Mouse (Mus musculus): ENCODE measurements around the gene Cpne7.

Cpne7 gene

DNA sequence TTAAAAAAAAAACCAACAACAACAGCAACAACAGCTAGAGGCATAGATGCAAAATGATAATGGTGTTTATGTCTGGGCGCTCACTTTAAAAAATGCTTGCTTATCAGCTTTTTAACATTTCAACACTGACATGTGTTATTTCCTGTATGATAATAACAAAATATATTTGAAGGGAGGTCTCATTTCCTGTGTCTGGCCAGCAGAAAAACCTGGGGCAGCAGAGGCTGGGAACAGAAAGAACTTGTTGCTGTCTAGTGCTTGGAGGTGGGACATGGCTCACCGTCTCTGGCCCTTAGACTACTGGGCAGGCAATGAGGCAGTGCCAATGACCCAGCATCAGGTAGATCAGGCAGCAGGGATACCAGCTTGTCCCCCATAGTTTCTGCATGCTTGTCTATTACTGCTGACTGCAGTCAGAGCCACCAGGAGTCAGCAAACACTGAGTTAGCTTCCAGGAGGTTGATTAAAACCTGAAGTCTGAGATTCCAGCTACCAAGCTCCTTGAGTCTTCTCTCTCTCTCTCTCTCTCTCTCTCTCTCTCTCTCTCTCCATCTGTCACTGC, 3.2 kb upstream of the Cpne7 start:
- DNase-seq (ENCODE audit: low read depth, low spot score), result no peak

GRCm38 (mm10) chr8:123114644-123115043, 2.5 kb upstream of the Cpne7 start:
- DNase-seq (ENCODE audit: low read depth, low spot score), result no peak

DNA sequence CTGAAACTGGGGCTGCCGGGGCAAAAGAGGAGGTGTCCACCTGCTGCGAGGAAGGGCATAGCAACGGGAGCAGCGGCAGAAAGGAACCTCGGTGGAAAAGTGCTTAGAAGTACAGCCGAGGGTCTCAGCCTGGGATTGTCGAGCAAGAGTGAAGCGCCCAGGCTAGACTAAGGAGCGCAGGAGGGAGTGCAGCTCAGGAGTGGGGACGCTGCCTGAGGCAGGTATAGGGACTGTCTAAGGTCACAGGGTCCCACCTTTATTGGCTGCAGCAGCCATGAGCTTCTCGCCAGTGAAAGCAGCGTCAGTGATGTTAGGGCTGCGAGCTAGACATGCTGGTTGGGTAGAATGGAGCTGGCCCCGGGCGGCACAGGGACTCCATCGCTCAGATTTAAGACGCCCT, 570 bp downstream of the Cpne7 start:
- no peak for DNase-seq (ENCODE audit: low read depth, low spot score)

- peak; percentile 68 for DNase-seq (ENCODE audit: low read depth, low spot score)
Measured at GRCm38 (mm10) chr8:123122059-123122458, 4.9 kb downstream of the Cpne7 start.

- peak; percentile 66 for DNase-seq (ENCODE audit: low read depth, low spot score)
Measured at GRCm38 (mm10) chr8:123122670-123123069, 5.5 kb downstream of the Cpne7 start.

DNA sequence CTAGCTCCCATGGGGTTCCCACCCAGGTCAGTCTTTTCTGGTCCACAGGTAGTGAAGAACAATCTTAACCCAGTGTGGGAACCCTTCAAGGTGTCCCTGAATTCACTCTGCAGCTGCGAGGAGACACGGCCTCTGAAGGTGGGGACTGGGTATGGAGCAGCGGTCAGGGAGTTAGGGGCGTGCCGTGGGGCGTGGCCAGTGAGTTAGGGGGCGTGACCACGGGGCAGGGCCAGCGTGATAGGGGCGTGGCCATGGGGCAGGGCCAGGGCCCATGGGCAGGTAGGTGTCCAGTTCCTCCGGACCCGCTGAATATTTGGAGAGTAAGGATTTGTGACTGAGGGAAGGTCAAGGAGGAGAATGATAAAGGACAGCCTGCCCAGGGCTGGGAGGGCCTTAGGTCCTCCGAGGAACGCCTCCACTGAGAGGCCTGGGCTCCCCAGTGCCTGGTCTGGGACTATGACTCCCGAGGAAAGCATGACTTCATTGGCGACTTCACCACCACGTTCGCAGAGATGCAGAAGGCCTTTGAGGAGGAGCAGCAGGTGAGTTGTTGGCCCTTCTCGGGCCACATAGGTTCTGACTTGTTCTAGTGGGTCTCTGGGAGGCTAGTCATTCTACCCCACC, 9.1 kb downstream of the Cpne7 start:
- no peak for DNase-seq (ENCODE audit: low read depth, low spot score)

GRCm38 (mm10) chr8:123131041-123131440, 13.9 kb downstream of the Cpne7 start:
- DNase-seq (ENCODE audit: low read depth, low spot score), result no peak

DNA sequence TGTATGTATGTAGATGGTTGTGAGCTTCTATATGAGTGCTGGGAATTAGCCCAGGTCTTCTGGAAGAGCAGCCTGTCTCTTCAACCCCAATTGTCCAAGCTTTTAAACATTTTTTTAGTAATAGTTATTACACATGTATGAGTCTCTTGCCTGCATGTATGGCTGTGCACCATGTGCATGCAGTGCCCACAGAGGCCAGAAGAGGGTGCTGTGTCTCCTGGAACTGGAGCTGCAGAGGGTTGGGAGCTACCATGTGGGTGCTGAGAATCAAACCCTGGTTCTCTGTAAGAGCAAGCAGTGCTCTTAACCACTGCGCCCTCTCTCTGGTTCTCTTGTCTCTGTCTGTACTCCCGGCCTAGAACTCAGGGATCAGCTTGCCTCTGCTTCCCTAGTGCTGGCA, 15.8 kb downstream of the Cpne7 start:
- no peak for DNase-seq (ENCODE audit: low read depth, low spot score)

DNA sequence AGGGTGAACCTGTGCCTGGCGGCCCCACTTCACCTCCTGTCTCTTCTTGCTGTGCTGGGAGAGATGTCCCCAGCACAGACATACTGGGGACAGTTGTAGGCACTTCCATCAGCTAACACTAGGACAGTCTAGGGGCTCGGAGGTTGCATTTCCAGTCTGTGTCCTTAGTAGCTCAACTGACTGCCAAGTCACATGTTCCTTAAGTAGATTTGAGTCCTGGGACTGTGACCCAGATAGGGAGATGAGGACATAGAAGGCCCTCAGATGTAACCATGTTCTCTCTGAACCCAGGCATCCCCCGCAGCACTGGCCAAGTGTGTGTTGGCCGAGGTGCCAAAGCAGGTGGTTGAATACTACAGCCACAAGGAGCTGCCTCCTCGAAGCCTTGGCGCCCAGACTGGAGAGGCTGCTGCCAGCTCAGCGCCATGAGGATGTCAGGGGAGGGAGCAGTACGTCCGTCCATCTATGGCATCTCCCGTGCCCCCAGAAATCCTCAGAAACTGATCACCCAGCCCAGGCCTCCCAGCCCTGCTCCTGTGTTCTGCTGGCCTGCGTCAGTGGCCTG, 17.1 kb downstream of the Cpne7 start:
- DNase-seq (ENCODE audit: low read depth, low spot score), result no peak

- DNase-seq (ENCODE audit: low read depth, low spot score), result peak; percentile 70
Measured at GRCm38 (mm10) chr8:123135406-123135805, 18.2 kb downstream of the Cpne7 start.

DNA sequence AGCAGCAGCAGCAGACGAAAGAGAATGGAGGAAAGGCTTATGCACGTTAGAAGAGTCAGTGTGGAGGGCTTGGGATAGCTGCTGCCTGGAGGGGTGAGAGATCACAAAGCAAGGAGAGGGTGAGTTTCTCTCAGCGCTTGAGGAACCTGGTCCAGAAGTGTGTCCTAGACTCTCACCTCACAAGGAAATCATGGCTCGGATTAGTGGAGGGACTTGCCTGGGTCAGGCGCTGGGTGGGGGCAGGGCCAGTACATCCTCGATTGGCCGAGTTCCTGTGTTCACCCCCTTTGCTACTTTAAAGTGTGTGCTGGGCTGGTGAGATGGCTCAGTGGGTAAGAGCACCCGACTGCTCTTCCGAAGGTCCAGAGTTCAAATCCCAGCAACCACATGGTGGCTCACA, 18.6 kb downstream of the Cpne7 start:
- no peak for DNase-seq (ENCODE audit: low read depth, low spot score)

DNA sequence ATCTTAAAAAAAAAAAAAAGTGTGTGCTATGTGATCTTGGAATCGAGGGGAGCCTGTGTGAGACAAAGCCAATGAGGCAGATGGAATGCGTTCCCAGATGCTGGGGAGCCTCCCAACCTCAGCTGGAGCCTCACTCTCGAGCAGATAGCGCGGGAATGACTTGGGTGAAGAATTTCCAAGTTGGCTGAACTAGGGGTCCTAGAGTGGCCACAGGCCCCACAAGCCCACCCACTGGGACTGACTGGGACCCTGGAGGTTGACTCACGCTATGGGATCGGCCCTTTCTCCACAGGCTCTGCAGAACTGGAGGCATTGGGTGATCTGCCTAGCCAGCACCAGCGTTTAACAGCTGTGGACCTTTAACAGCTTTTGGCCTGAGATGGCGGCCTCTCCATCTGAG, 19.1 kb downstream of the Cpne7 start:
- no peak for DNase-seq (ENCODE audit: low read depth, low spot score)

GRCm38 (mm10) chr8:123137645-123138077, 20.5 kb downstream of the Cpne7 start:
- peak; percentile 94 for DNase-seq (ENCODE audit: low read depth, low spot score)

DNA sequence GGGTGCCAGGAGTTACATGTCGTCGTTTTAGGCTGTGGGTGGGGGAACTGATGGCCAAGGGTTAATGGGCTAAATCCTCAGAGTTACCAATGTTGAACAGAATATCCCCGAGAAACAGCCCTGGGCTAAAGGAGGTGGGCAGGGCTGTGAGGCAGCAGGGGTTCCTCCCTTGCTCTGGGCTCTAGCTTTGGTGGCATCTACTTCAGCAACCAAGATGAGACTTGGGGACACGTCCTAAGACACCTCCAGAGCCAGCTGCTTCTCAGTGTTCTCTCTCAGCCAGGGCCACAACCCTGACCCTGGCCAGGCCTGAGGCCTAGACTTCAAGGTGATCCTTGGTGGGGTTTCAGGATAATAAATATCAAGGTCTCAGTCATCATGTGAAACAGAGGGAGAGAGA, 21.6 kb downstream of the Cpne7 start:
- no peak for DNase-seq (ENCODE audit: low read depth, low spot score)

GRCm38 (mm10) chr8:123141741-123142462, 24.7 kb downstream of the Cpne7 start:
- DNase-seq (ENCODE audit: low read depth, low spot score), result peak; percentile 91

GRCm38 (mm10) chr8:123145279-123145678, 28.1 kb downstream of the Cpne7 start:
- peak; percentile 23 for DNase-seq (ENCODE audit: low read depth, low spot score)

DNA sequence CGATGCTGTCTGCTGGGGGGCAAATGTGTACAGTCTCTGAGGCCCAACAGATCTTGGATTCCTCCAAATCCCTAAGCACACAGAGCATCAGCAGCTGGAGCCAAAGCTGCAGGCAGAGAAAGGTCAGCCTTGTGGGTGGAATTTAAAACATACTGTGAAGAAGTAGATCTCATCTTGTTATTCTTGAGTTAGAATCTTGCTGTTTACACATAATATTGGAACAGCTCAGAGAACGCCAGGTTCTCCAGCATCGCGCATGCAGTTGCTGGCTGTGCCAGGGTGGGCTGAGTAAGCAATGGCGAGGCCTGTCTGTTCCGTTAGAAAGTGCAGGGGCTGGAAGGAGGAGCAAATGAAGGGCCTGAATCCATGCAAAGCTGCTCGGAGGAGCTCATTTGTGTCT, 29.2 kb downstream of the Cpne7 start:
- DNase-seq (ENCODE audit: low read depth, low spot score), result peak; percentile 73

DNA sequence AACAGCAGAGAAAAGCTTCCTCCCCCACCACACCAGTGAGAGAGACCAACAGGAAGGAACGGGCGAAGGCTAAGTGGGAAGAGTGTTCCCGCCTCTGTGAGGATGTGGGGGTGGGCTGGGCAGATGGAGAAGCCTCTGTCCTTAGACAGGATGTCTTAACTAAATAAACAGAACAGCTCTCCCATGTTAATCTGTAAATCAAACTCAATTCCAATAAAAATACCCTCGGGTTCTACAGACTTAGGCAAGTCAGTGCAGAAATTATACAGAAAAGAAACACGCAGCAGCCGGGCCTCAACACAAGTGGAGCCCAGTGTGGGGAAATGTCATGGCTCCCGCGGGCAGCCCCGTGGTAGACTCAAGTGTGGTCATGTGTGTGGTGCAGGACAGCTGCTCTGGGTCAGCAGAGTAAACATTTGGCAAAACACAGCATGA, 33.6 kb downstream of the Cpne7 start:
- peak; percentile 54 for DNase-seq (ENCODE audit: low read depth, low spot score)

DNA sequence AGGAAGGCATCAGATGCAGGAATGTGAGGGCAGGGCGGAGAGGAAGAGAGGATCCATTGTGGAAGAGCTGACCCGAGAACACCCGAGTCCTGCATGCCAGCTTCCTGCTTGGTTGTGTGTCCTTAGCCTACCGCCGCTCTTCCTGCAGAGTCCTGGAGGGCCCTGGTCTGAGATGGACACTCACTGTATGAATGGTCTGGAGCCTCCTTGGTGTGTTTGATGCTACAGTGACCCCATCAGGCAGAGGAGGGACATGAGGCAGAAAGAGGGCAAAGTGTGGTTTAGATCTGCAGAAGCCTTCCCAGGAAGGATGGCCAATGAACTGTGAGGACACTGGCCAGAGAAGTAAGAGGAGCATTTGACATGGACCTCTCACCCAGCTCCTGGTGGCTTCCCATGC, 38.0 kb downstream of the Cpne7 start:
- DNase-seq (ENCODE audit: low read depth, low spot score), result peak; percentile 40

DNA sequence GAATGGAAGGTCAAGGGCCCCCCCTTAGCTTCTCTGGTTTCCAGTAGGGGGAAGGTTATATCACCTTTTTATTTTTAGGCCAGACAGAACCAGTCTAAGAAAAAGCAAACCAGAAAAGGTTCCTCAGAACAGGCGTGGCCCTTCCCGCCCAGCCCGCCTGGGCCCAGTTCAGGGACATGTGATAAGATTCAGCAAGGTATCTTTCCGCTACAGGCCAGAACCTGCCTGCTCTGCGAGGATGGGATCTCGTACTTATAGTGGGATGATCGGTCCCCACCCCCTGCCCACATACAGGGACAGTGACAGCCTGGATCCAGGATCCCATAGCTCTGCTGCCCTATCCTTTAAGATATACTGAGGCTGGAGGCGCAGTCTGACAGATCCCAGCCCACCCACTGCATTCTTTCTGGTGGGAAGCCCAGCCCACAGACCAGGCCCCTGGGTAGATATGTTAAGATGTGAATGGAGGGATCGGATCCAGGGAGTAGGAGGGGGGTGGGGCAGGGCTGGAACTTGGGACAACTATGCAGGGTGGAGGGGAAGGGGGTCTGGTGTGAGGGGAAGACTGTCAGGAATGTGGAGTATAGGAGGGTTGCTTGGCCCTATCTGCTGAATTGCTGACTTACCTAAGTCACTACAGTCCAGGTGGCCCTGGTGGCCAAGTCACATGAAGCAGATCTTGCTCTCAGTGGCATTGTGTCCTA, 39.0 kb downstream of the Cpne7 start:
- DNase-seq (ENCODE audit: low read depth, low spot score), result no peak

DNA sequence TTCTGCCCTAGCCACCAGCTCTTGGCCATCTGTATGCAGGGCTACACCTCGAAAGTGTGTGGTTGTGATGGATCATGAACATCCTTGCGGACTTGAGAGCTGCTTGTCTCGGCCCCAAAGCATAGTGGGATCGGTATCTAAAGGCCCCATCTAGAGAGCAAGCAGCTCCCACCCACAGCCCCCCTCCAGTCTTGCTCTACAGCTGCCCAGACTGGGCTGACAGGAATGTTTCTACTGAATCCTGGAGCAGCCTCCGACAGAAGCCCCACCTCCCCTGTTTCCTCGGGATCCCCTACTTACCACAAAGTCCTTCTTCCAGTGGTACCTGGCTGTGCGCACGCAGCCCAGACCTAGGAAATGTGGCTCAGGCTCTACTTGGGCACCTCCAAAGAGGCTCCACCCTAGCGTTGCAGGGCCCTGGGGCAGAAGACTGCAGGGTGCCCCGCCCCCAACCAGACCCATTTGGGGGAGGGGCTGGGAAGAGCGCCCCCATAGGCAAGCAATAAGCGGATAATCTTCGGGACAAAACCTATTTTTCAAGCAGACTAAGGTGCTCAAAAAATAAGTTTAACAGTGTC, 40.8 kb downstream of the Cpne7 start, which contains the start of gene Sult5a1:
Gene Sult5a1 (minus strand): TSS at position 428 of the 578 bp plus-strand sequence.
- DNase-seq (ENCODE audit: low read depth, low spot score), result no peak

DNA sequence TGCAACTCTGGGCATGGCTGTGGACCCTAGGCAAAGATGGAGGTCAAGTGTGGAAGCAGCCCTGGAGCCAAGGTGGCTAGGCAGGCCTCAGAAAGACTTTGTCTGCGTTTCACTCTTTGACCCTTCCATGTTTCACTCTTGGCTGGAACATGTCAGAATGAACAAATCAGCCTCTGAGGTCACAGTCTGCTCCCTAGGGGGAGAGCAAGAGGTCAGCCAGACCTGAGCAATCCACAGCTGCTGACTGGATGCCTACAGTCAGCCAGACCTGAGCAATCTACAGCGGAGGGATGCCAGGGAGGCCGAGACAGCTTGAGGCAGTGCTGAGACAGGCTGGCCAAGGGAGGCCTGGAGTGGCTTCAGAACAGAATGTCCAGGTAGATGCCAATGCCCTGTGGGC, 64.2 kb downstream of the Cpne7 start:
- no peak for DNase-seq (ENCODE audit: low read depth, low spot score)

Data from brain, adult 2 months (tissue).